Mouse (Mus musculus) T-helper 1 cell (primary cell): ENCODE measurements around the gene Nsmce4a.
"Not testable (repeated sequence)": the region's sequence is repeated elsewhere in the genome, so short reads cannot be mapped to it uniquely, and the experiment has no call there.

Source experiments
- in situ Hi-C: fragments of 300-600 bp; cut with MboI, MseI; formaldehyde crosslinking; loops from one replicate; pipeline ENCODE4 v1.15.1; 2025; ENCODE audit warnings: high pct_unique_total_duplicates

Nsmce4a gene

GRCm38 (mm10) chr7:130537068-130537467 lies 35.9 kb downstream of the Nsmce4a start:
- in situ Hi-C loops, result no loop called here

- in situ Hi-C loops, result no loop called here
Observed at GRCm38 (mm10) chr7:130535174-130535573, 37.7 kb downstream of the Nsmce4a start.

- in situ Hi-C loops, result no loop called here
Observed at GRCm38 (mm10) chr7:130533316-130534260, 39.3 kb downstream of the Nsmce4a start.

- in situ Hi-C loops, result not testable (repeated sequence)
Observed at GRCm38 (mm10) chr7:130531138-130531537, 41.8 kb downstream of the Nsmce4a start.

- in situ Hi-C loops, result no loop called here
Observed at GRCm38 (mm10) chr7:130527306-130527705, 45.6 kb downstream of the Nsmce4a start.

- in situ Hi-C loops, result loop anchor here (25.0 kb wide), 1 partner anchor 1039 kb away; the partner anchor contains the start of gene Bub3
Observed at GRCm38 (mm10) chr7:130523451-130523850, 49.5 kb downstream of the Nsmce4a start.

GRCm38 (mm10) chr7:130520812-130521422 lies 52.0 kb downstream of the Nsmce4a start:
- in situ Hi-C loops, result loop anchor here (25.0 kb wide), 1 partner anchor 1041 kb away; the partner anchor contains the start of gene Bub3

- in situ Hi-C loops, result loop anchor here (25.0 kb wide), 1 partner anchor 1042 kb away; the partner anchor contains the start of gene Bub3
Observed at GRCm38 (mm10) chr7:130520049-130520425, 52.9 kb downstream of the Nsmce4a start, which contains the start of gene Ate1. Ate1 (minus strand) TSS chr7:130520369.

GRCm38 (mm10) chr7:130519096-130520048 lies 53.5 kb downstream of the Nsmce4a start:
- in situ Hi-C loops, result loop anchor here (25.0 kb wide), 1 partner anchor 1043 kb away; the partner anchor contains the start of gene Bub3

- in situ Hi-C loops, result loop anchor here (25.0 kb wide), 1 partner anchor 1044 kb away; the partner anchor contains the start of gene Bub3
Observed at GRCm38 (mm10) chr7:130518213-130519095, 54.5 kb downstream of the Nsmce4a start.

- in situ Hi-C loops, result loop anchor here (25.0 kb wide), 1 partner anchor 1052 kb away; the partner anchor contains the start of gene Bub3
Observed at GRCm38 (mm10) chr7:130510243-130510642, 62.7 kb downstream of the Nsmce4a start.

- in situ Hi-C loops, result loop anchor here (25.0 kb wide), 1 partner anchor 1059 kb away; the partner anchor contains the start of gene Bub3
Observed at GRCm38 (mm10) chr7:130503006-130503405, 69.9 kb downstream of the Nsmce4a start.

- in situ Hi-C loops, result loop anchor here (25.0 kb wide), 1 partner anchor 1061 kb away; the partner anchor contains the start of gene Bub3
Observed at GRCm38 (mm10) chr7:130501499-130501898, 71.4 kb downstream of the Nsmce4a start.

GRCm38 (mm10) chr7:130493346-130493745 lies 79.6 kb downstream of the Nsmce4a start:
- in situ Hi-C loops, result no loop called here

- in situ Hi-C loops, result no loop called here
Observed at GRCm38 (mm10) chr7:130492026-130492425, 80.9 kb downstream of the Nsmce4a start.
